Mouse (Mus musculus): Measurements from ENCODE around the gene Btrc.

- no peak for TF ChIP-seq CTCF (IDR thresholded peaks at IDR 0.05; ENCODE audit: low read depth, low read length)
- TF ChIP-seq GATA1 (IDR thresholded peaks at IDR 0.05; ENCODE audit: borderline replicate concordance, low read length): no peak
- TF ChIP-seq TAL1 (conservative IDR thresholded peaks at IDR 0.05; ENCODE audit: low read depth, low read length): no peak
- no peak for TF ChIP-seq GATA2 (IDR thresholded peaks at IDR 0.05; ENCODE audit: borderline replicate concordance, low read depth, low read length)
Observed at GRCm38 (mm10) chr19:45321062-45321461, 42.5 kb upstream of the Btrc start.

All from G1E (cell line).